Mouse (Mus musculus) thymus, adult 2 months (tissue): Measurements from ENCODE around the gene Trabd2b.

ENCODE experiments used
- CTCF ChIP-seq: fragments of 200-500 bp; IDR thresholded peaks from 2 replicates; pipeline ENCODE4 v1.5.1; 2012; ENCODE audit warnings: mild to moderate bottlenecking, control low read depth, low read length, moderate library complexity, borderline replicate concordance; ENCODE audit not compliant: control insufficient read depth, poor library complexity, insufficient read depth; ENCODE audit errors: extremely low read depth
- POLR2A ChIP-seq: fragments of 200-500 bp; IDR thresholded peaks from 2 replicates; pipeline ENCODE4 v1.6.1; 2012; ENCODE audit warnings: mild to moderate bottlenecking, low read length, control low read depth, moderate library complexity; ENCODE audit not compliant: control insufficient read depth, poor library complexity, insufficient read depth; ENCODE audit errors: extremely low read depth

- no peak for TF ChIP-seq POLR2A
- no peak for TF ChIP-seq CTCF
These were observed 70.7 kb downstream of the Trabd2b start for GRCm38 (mm10) chr4:114477082-114477771.
